Comparison of ENCODE assay signal across 35 mouse cellular contexts in genomic region chr19:3269803-3270202, GRCm38 (mm10). TPM values are rescaled to one million over a fixed set of nuclear protein-coding genes. Genes with fewer than 3 reads are reported as not detected.
DNase-seq lines count a peak whose midpoint lies in the region; ATAC-seq lines count a peak whose summit lies in the region.
"Had no signal": no experiment of that assay in that cellular context is flagged by ENCODE, and none has a peak within 500 bp of the region (broad histone marks: within the 10 kb centered on the region; RNA-seq: fewer than 3 reads in every experiment).

No protein-coding gene starts in this region.

- H3K9me3 ChIP-seq in forebrain, embryonic 11.5 days (ENCODE audit: control insufficient read depth, low read length): no peaks in the 10 kb centered on the region
- no peaks in the 10 kb centered on the region for H3K9me3 ChIP-seq in forebrain, embryonic 12.5 days
- H3K9me3 ChIP-seq: embryonic facial prominence, embryonic 12.5 days; heart, embryonic 13.5 days; hindbrain, embryonic 10.5 days; hindbrain, embryonic 15.5 days; limb, embryonic 12.5 days; lung, embryonic 15.5 days; midbrain, embryonic 10.5 days; midbrain, embryonic 15.5 days; neural tube, embryonic 15.5 days; stomach, embryonic 15.5 days had no signal

- ATAC-seq in forebrain, embryonic 11.5 days (replicated peaks; ENCODE audit: low FRiP score): no peak
- ATAC-seq in forebrain, embryonic 12.5 days (ENCODE audit: low FRiP score): no peak
- ATAC-seq: forebrain, embryonic 16.5 days; inflammation-experienced regulatory T-cells, adult 6 months; midbrain, embryonic 15.5 days had no signal

- DNase-seq in forebrain, embryonic 11.5 days (ENCODE audit: low spot score): peak; percentile 41
- DNase-seq in layer of hippocampus, adult 9-11 months: peak; percentile 12
- DNase-seq in layer of hippocampus, adult 9-10 months (ENCODE audit: low spot score): no peak
- peak; percentile 4 for DNase-seq in urinary bladder, postnatal 10 days (ENCODE audit: low spot score)
- no peak for DNase-seq in urinary bladder, postnatal 4 days (ENCODE audit: low spot score in 2 of 2)
- no peak for DNase-seq in thymus, postnatal 25 days
- DNase-seq in testis, postnatal 14 days (ENCODE audit: low spot score): no peak
- DNase-seq: adrenal gland, postnatal 10 days; cerebellum, adult 11-12 months; cerebellum, adult 9-11 months; embryo, embryonic 11 days; heart, postnatal 10 days; kidney, adult 2 months; kidney, postnatal 36 days; layer of hippocampus, postnatal 36 days; retina, postnatal 1 day; thymus, adult 2 months; thymus, postnatal 4 days had no signal

- peaks cover 3% of the 10 kb centered on the region; the same call in 1 of the 2 replicates for H3K36me3 ChIP-seq in forebrain, embryonic 11.5 days (ENCODE audit: control insufficient read depth, insufficient read depth, low read length)
- peaks cover 100% of the 10 kb centered on the region for H3K36me3 ChIP-seq in forebrain, embryonic 12.5 days (replicated peaks)

- 97% methylated on average over 6 of the region's 6 CpGs for WGBS in forebrain, embryonic 11.5 days
- WGBS in forebrain, embryonic 12.5 days: 92% methylated on average over 6 of the region's 6 CpGs

- no peak overlapping the region for H3K4me2 ChIP-seq in forebrain, embryonic 11.5 days (ENCODE audit: low read depth, low read length, severe bottlenecking)
- no peak overlapping the region for H3K4me2 ChIP-seq in forebrain, embryonic 12.5 days
- H3K4me2 ChIP-seq: embryonic facial prominence, embryonic 12.5 days; heart, embryonic 13.5 days; hindbrain, embryonic 15.5 days; limb, embryonic 12.5 days; liver, embryonic 11.5 days; lung, embryonic 15.5 days; midbrain, embryonic 15.5 days; neural tube, embryonic 15.5 days; stomach, embryonic 15.5 days had no signal

- H3K4me3 ChIP-seq in forebrain, embryonic 11.5 days (ENCODE audit: low read depth, low read length): no peak overlapping the region
- no peak overlapping the region for H3K4me3 ChIP-seq in forebrain, embryonic 12.5 days (replicated peaks)
- H3K4me3 ChIP-seq: embryonic facial prominence, embryonic 12.5 days; heart, adult 2 months; heart, embryonic 13.5 days; hindbrain, embryonic 10.5 days; hindbrain, embryonic 15.5 days; layer of hippocampus, adult 2 months; limb, embryonic 12.5 days; lung, embryonic 15.5 days; midbrain, embryonic 10.5 days; midbrain, embryonic 15.5 days; neural tube, embryonic 15.5 days; stomach, embryonic 15.5 days had no signal

- H3K27me3 ChIP-seq in forebrain, embryonic 11.5 days (ENCODE audit: control insufficient read depth, insufficient read depth, low read length): no peaks in the 10 kb centered on the region
- no peaks in the 10 kb centered on the region for H3K27me3 ChIP-seq in forebrain, embryonic 12.5 days
- H3K27me3 ChIP-seq: CH12.LX; embryonic facial prominence, embryonic 12.5 days; heart, embryonic 13.5 days; hindbrain, embryonic 15.5 days; limb, embryonic 12.5 days; lung, embryonic 15.5 days; midbrain, embryonic 15.5 days; neural tube, embryonic 15.5 days; stomach, embryonic 15.5 days had no signal

- H3K9ac ChIP-seq in forebrain, embryonic 11.5 days (ENCODE audit: low read length): no peak overlapping the region
- no peak overlapping the region for H3K9ac ChIP-seq in forebrain, embryonic 12.5 days
- H3K9ac ChIP-seq: embryonic facial prominence, embryonic 12.5 days; heart, embryonic 13.5 days; hindbrain, embryonic 15.5 days; limb, embryonic 12.5 days; lung, embryonic 15.5 days; midbrain, embryonic 15.5 days; neural tube, embryonic 15.5 days; stomach, embryonic 15.5 days had no signal

- no peaks in the 10 kb centered on the region for H3K4me1 ChIP-seq in forebrain, embryonic 11.5 days (replicated peaks; ENCODE audit: control insufficient read depth, insufficient read depth, low read length)
- H3K4me1 ChIP-seq in forebrain, embryonic 12.5 days: no peaks in the 10 kb centered on the region
- H3K4me1 ChIP-seq: embryonic facial prominence, embryonic 12.5 days; heart, embryonic 13.5 days; hindbrain, embryonic 10.5 days; hindbrain, embryonic 15.5 days; limb, embryonic 12.5 days; lung, embryonic 15.5 days; midbrain, embryonic 10.5 days; midbrain, embryonic 15.5 days; neural tube, embryonic 15.5 days; stomach, embryonic 15.5 days had no signal

- H3K27ac ChIP-seq in forebrain, embryonic 11.5 days (ENCODE audit: low read depth, low read length): no peak overlapping the region
- H3K27ac ChIP-seq in forebrain, embryonic 12.5 days: no peak overlapping the region
- H3K27ac ChIP-seq: embryonic facial prominence, embryonic 12.5 days; heart, adult 2 months; heart, embryonic 13.5 days; hindbrain, embryonic 10.5 days; hindbrain, embryonic 15.5 days; layer of hippocampus, adult 2 months; limb, embryonic 12.5 days; lung, embryonic 15.5 days; midbrain, embryonic 10.5 days; midbrain, embryonic 15.5 days; neural tube, embryonic 15.5 days; stomach, embryonic 15.5 days had no signal

RNA-seq across cellular contexts. Expression of gene Mrpl21, which starts 12.9 kb away (rescaled TPM):
- 122 and 131 TPM in 2 replicates for polyA plus RNA-seq in forebrain, embryonic 11.5 days (2014; fragmentation: Nextera tagmentation; extraction: Ambion mirVana)
- polyA plus RNA-seq in forebrain, embryonic 12.5 days (2016; fragmentation: Nextera tagmentation; extraction: Ambion mirVana): 124 and 125 TPM in 2 replicates

RNA-seq across cellular contexts. Expression of gene Ighmbp2, which starts 13.0 kb away (rescaled TPM):
- 9.4 and 10.1 TPM in 2 replicates for polyA plus RNA-seq in forebrain, embryonic 11.5 days (2014; fragmentation: Nextera tagmentation; extraction: Ambion mirVana)
- polyA plus RNA-seq in forebrain, embryonic 12.5 days (2016; fragmentation: Nextera tagmentation; extraction: Ambion mirVana): 11.0 and 11.3 TPM in 2 replicates

RNA-seq across cellular contexts. Expression of gene Cpt1a, which starts 52.3 kb away (rescaled TPM):
- 10.0 and 10.4 TPM in 2 replicates for polyA plus RNA-seq in forebrain, embryonic 11.5 days (2014; fragmentation: Nextera tagmentation; extraction: Ambion mirVana)
- polyA plus RNA-seq in forebrain, embryonic 12.5 days (2016; fragmentation: Nextera tagmentation; extraction: Ambion mirVana): 11.7 and 14.4 TPM in 2 replicates

Comparison
In these comparisons a context has a peak if more than half of its experiments do, and no peak if none do; other contexts are left out.
1. DNase-seq: peak in forebrain, embryonic 11.5 days (single experiment), layer of hippocampus, adult 9-11 months (single experiment) and urinary bladder, postnatal 10 days (single experiment); none in layer of hippocampus, adult 9-10 months (single experiment), urinary bladder, postnatal 4 days (0 of 2), thymus, postnatal 25 days (single experiment) and testis, postnatal 14 days (single experiment).